Mouse (Mus musculus) kidney, adult 2 months (tissue): ENCODE measurements around the gene Ctps.

Experiments
- CTCF ChIP-seq: fragments of 200-500 bp; conservative IDR thresholded peaks from 2 replicates; pipeline ENCODE4 v1.5.1; 2011; ENCODE audit warnings: low read depth, mild to moderate bottlenecking, control low read depth, low read length, moderate library complexity, mixed read lengths; ENCODE audit not compliant: insufficient read depth, insufficient read length
- POLR2A ChIP-seq: fragments of 200-500 bp; IDR thresholded peaks from one replicate; pipeline ENCODE4 v1.6.1; 2011; ENCODE audit warnings: low read depth, low read length, control low read depth

- no peak for TF ChIP-seq CTCF
- no peak for TF ChIP-seq POLR2A
Observed at GRCm38 (mm10) chr4:120581711-120582110, 11.6 kb upstream of the Ctps start.
